Mouse (Mus musculus) c-Kit-positive CD71-positive TER-119-negative erythroid progenitor cells, embryonic 14.5 days (primary cell): ENCODE results near the gene Selenot.

Experiments
- DNase-seq: peaks from one replicate; pipeline ENCODE4 v3.0.0-alpha.2; 2013; ENCODE audit warnings: low read depth

Gene Selenot

DNA sequence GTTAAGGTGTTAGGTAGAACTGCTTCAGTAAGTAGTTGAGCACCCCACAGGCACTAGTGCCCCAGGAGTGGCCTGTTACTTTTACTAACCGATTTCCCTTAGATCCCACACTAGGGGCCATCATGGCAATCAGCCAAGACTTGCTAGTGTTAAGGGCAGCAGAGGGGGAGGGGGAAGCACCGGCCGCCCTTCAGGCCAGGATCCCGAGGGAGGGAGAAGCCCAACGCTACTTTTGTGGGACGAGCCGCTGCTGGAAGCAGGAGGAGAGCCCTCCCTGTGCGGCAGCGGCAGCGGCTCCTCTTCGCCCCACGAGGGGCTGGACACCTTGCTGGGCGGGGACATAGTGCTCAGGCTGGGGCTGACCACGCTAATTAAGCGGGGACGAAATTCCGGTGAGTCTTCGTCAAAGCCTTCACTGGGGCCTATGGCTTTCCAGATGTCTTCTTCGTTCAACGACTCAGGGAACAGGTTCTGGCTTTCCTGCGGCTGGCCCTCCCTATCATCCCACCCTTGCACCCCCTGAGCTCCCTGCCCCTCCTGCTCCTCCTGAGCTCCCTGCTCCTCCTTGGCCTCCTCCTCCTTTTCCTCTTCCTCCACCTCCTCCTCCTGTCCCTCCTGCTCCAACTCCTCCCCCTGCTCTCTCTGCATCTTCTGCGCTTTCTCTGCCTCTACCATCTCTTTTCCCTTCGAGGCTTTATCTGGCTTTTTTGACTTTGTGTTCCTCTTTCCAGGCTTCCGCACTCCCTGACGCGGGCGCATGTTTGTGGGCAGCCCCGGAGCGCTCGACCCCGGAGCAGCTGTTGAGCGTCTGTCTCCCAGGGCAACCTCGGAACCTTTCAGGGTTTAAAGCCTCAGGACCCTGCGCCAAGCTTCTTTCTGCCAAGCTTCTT lies 60.2 kb downstream of the Selenot start, which contains the start of gene Erich6:
Gene Erich6 (minus strand): TSS at position 802 of the 890 bp plus-strand sequence.
- DNase-seq = no peak
